Mouse (Mus musculus) bone marrow macrophage, adult 2 months (primary cell): ENCODE data around the gene Rfc2.

ENCODE experiments used
- CTCF ChIP-seq: IDR thresholded peaks from 2 replicates; pipeline ENCODE4 v1.5.1; 2012; ENCODE audit warnings: low read depth, mild to moderate bottlenecking, low read length, moderate library complexity
- POLR2A ChIP-seq: IDR thresholded peaks from 2 replicates; pipeline ENCODE4 v1.6.1; 2012; ENCODE audit warnings: mild to moderate bottlenecking, low read depth, low read length, borderline replicate concordance

GRCm38 (mm10) chr5:134553951-134554546, 27.1 kb upstream of the Rfc2 start:
- no peak for TF ChIP-seq POLR2A
- TF ChIP-seq CTCF: no peak
